1 mouse cellular context compared by ENCODE assay signal in the genomic region with DNA sequence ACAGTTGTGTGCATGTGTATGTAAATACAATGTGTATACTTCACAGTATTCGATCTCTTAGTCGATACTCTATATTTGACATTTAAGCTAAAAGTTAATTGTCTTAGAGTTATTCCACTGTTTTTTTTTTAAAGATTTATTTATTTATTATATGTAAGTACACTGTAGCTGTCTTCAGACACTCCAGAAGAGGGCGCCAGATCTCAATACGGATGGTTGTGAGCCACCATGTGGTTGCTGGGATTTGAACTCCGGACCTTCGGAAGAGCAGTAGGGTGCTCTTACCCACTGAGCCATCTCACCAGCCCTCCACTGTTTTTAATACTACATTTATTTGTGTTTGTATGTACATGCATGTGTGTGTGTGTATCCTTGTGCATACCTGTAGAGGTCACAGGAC.
A peak's percentile ranks its signal among the peaks of the same experiment; 100 is the strongest.
TF ChIP-seq lines count a peak whose summit lies in the region.

No protein-coding gene starts in this region.

TF ChIP-seq in CH12.LX, 34 proteins besides CTCF, POLR2A, EP300 and RAD21:
- 0 out of 2 replicates have a peak, but pooled peaks have one; percentile 20 for TF ChIP-seq MYC (IDR thresholded peaks at IDR 0.05; ENCODE audit: low read depth, low read length)
- 0 out of 2 replicates have a peak, but pooled peaks have one; percentile 6 for TF ChIP-seq NELFE (IDR thresholded peaks at IDR 0.05; ENCODE audit: low read depth, low read length)
- TF ChIP-seq ZNF384 (IDR thresholded peaks at IDR 0.05; ENCODE audit: low read depth, low read length) = peak; percentile 18; the same call in 1 of the 2 replicates
